9 mouse cellular contexts compared by ENCODE assay signal in genomic region chr15:78826213-78827204, GRCm38 (mm10). TPM values are rescaled to one million over a fixed set of nuclear protein-coding genes. Genes with fewer than 3 reads are reported as not detected.
A peak's percentile ranks its signal among the peaks of the same experiment; 100 is the strongest.
DNase-seq lines count a peak whose midpoint lies in the region; ATAC-seq and TF ChIP-seq lines count a peak whose summit lies in the region.
"Had no signal": no experiment of that assay in that cellular context is flagged by ENCODE, and none has a peak within 500 bp of the region (broad histone marks: within the 10 kb centered on the region; RNA-seq: fewer than 3 reads in every experiment).

No protein-coding gene starts in this region.

- H3K27me3 ChIP-seq in intestine, embryonic 15.5 days (replicated peaks): no peaks in the 10 kb centered on the region; the same call in 1 of the 2 replicates
- H3K27me3 ChIP-seq in limb, embryonic 14.5 days (ENCODE audit: control insufficient read depth, insufficient read depth, low read length): no peaks in the 10 kb centered on the region
- H3K27me3 ChIP-seq in midbrain, postnatal 0 days (ENCODE audit: insufficient read depth, low read length): peaks cover 3% of the 10 kb centered on the region; the same call in 1 of the 2 replicates

- no peak overlapping the region for H3K27ac ChIP-seq in intestine, embryonic 15.5 days
- H3K27ac ChIP-seq in limb, embryonic 14.5 days (replicated peaks; ENCODE audit: low read depth, low read length): no peak overlapping the region
- H3K27ac ChIP-seq in midbrain, postnatal 0 days (ENCODE audit: low read depth, low read length): no peak overlapping the region

- peak; percentile 89 for TF ChIP-seq CTCF in midbrain, postnatal 0 days (IDR thresholded peaks at IDR 0.05)

- DNase-seq in 3T3-L1 (ENCODE audit: low read depth, low spot score) (peak; percentile 85), R1 (ENCODE audit: low read depth, low spot score) (peak; percentile 86)
- peak; percentile 75 for DNase-seq in gastrocnemius, postnatal 14 days
- DNase-seq in limb, embryonic 14.5 days (ENCODE audit: low spot score): peak; percentile 91
- peak; percentile 90 for DNase-seq in midbrain, postnatal 0 days (ENCODE audit: low spot score)
- peak; percentile 84 for DNase-seq in testis, postnatal 10 days (ENCODE audit: low spot score)

- peak; percentile 89 for ATAC-seq in common myeloid progenitor, adult 5-6 weeks (replicated peaks; ENCODE audit: low read depth, poor library complexity, severe bottlenecking)
- ATAC-seq in intestine, embryonic 15.5 days: peak; percentile 72
- ATAC-seq in limb, embryonic 14.5 days (ENCODE audit: low FRiP score, low read depth): peak; percentile 58; the same call in 1 of the 2 replicates
- no peak for ATAC-seq in midbrain, postnatal 0 days (ENCODE audit: low FRiP score)

- intact Hi-C loops in gastrocnemius, postnatal 14 days (cut with DNase I; ENCODE audit: low total_unique reads): loop anchor here (2.0 to 5.0 kb wide), 2 partner anchors 22 to 41 kb away; no protein-coding TSS in a partner anchor

- WGBS in intestine, embryonic 15.5 days: 23% methylated on average over 28 of the region's 28 CpGs
- 25% methylated on average over 28 of the region's 28 CpGs for WGBS in limb, embryonic 14.5 days
- WGBS in midbrain, postnatal 0 days: 21% methylated on average over 28 of the region's 28 CpGs

- peaks cover 19% of the 10 kb centered on the region for H3K4me1 ChIP-seq in intestine, embryonic 15.5 days (replicated peaks)
- peaks cover 8% of the 10 kb centered on the region; the same call in 1 of the 2 replicates for H3K4me1 ChIP-seq in limb, embryonic 14.5 days (ENCODE audit: control insufficient read depth, insufficient read depth, low read length)
- H3K4me1 ChIP-seq in midbrain, postnatal 0 days (ENCODE audit: insufficient read depth, low read length): 0 out of 2 replicates have a peak, but pooled peaks cover 6% of the 10 kb centered on the region

- no peak for TF ChIP-seq POLR2A in limb, embryonic 14.5 days (IDR thresholded peaks at IDR 0.05; ENCODE audit: borderline replicate concordance, extremely low read depth, insufficient read depth, insufficient read length)

- H3K4me2 ChIP-seq in intestine, embryonic 15.5 days (replicated peaks): no peak overlapping the region
- no peak overlapping the region for H3K4me2 ChIP-seq in limb, embryonic 14.5 days (replicated peaks; ENCODE audit: low read depth, low read length, severe bottlenecking)
- 0 out of 2 replicates have a peak overlapping the region, but pooled peaks have one; percentile 12 for H3K4me2 ChIP-seq in midbrain, postnatal 0 days (ENCODE audit: low read depth, low read length, poor library complexity, severe bottlenecking)

- no peaks in the 10 kb centered on the region for H3K36me3 ChIP-seq in intestine, embryonic 15.5 days
- H3K36me3 ChIP-seq in limb, embryonic 14.5 days (ENCODE audit: control insufficient read depth, insufficient read depth, low read length): no peaks in the 10 kb centered on the region
- no peaks in the 10 kb centered on the region for H3K36me3 ChIP-seq in midbrain, postnatal 0 days (ENCODE audit: insufficient read depth, low read length)

- H3K9ac ChIP-seq in intestine, embryonic 15.5 days: no peak overlapping the region
- H3K9ac ChIP-seq in limb, embryonic 14.5 days (ENCODE audit: low read depth, low read length, severe bottlenecking): no peak overlapping the region
- H3K9ac ChIP-seq in midbrain, postnatal 0 days (replicated peaks; ENCODE audit: low read length, poor library complexity, severe bottlenecking): no peak overlapping the region

- no peak overlapping the region for H3K4me3 ChIP-seq in intestine, embryonic 15.5 days (replicated peaks)
- no peak overlapping the region for H3K4me3 ChIP-seq in limb, embryonic 14.5 days (replicated peaks; ENCODE audit: low read length)
- H3K4me3 ChIP-seq in midbrain, postnatal 0 days (ENCODE audit: low read depth, low read length): no peak overlapping the region
- H3K4me3 ChIP-seq: erythroblast, embryonic 14.5 days had no signal

- no peaks in the 10 kb centered on the region for H3K9me3 ChIP-seq in intestine, embryonic 15.5 days
- H3K9me3 ChIP-seq in limb, embryonic 14.5 days (ENCODE audit: control insufficient read depth, low read length): no peaks in the 10 kb centered on the region
- H3K9me3 ChIP-seq in midbrain, postnatal 0 days (ENCODE audit: low read length): no peaks in the 10 kb centered on the region

RNA-seq across cellular contexts. Expression of gene Cdc42ep1, which starts 15.9 kb away (rescaled TPM):
- not detected in 2 replicates for total RNA-seq in common myeloid progenitor, adult 5-6 weeks (2017)
- 10 to 100 TPM; 22.7 to 23.6 TPM for total RNA-seq in gastrocnemius, postnatal 14 days (2021)
- 44.0 and 47.5 TPM in 2 replicates for polyA plus RNA-seq in intestine, embryonic 15.5 days (2015; fragmentation: Nextera tagmentation; extraction: Ambion mirVana)
- 25.2 and 34.3 TPM in 2 replicates for polyA plus RNA-seq in limb, embryonic 14.5 days (2012; rRNA removed)
- polyA plus RNA-seq in limb, embryonic 14.5 days (2014; fragmentation: Nextera tagmentation; extraction: Ambion mirVana): 23.1 and 24.3 TPM in 2 replicates
- total RNA-seq in midbrain, postnatal 0 days (2014; rRNA removed): 14.1 and 14.9 TPM in 2 replicates
- 14.8 and 14.9 TPM in 2 replicates for polyA plus RNA-seq in midbrain, postnatal 0 days (2015; fragmentation: Nextera tagmentation; extraction: Ambion mirVana)

RNA-seq across cellular contexts. Expression of gene Card10, which starts 23.7 kb away (rescaled TPM):
- total RNA-seq in common myeloid progenitor, adult 5-6 weeks (2017): not detected in 2 replicates
- total RNA-seq in gastrocnemius, postnatal 14 days (2021): 1 to 10 TPM; 9.6 to 9.7 TPM
- polyA plus RNA-seq in intestine, embryonic 15.5 days (2015; fragmentation: Nextera tagmentation; extraction: Ambion mirVana): 6.9 and 7.3 TPM in 2 replicates
- 9.0 and 12.4 TPM in 2 replicates for polyA plus RNA-seq in limb, embryonic 14.5 days (2012; rRNA removed)
- polyA plus RNA-seq in limb, embryonic 14.5 days (2014; fragmentation: Nextera tagmentation; extraction: Ambion mirVana): 4.4 and 5.1 TPM in 2 replicates
- 0.71 and 1.6 TPM in 2 replicates for total RNA-seq in midbrain, postnatal 0 days (2014; rRNA removed)
- 2.2 and 2.5 TPM in 2 replicates for polyA plus RNA-seq in midbrain, postnatal 0 days (2015; fragmentation: Nextera tagmentation; extraction: Ambion mirVana)

RNA-seq across cellular contexts. Expression of gene Lgals2, which starts 28.8 kb away (rescaled TPM):
- total RNA-seq in common myeloid progenitor, adult 5-6 weeks (2017): not detected in 2 replicates
- not detected for total RNA-seq in gastrocnemius, postnatal 14 days (2021)
- polyA plus RNA-seq in intestine, embryonic 15.5 days (2015; fragmentation: Nextera tagmentation; extraction: Ambion mirVana): 1,110 and 1,149 TPM in 2 replicates
- polyA plus RNA-seq in limb, embryonic 14.5 days (2012; rRNA removed): 0.65 and 0.72 TPM in 2 replicates
- polyA plus RNA-seq in limb, embryonic 14.5 days (2014; fragmentation: Nextera tagmentation; extraction: Ambion mirVana): 0.58 TPM in 1 of 2 replicates, not detected in the other
- total RNA-seq in midbrain, postnatal 0 days (2014; rRNA removed): not detected in 2 replicates
- polyA plus RNA-seq in midbrain, postnatal 0 days (2015; fragmentation: Nextera tagmentation; extraction: Ambion mirVana): not detected in 2 replicates
- polyA plus RNA-seq: erythroblast, embryonic 14.5 days had no signal

RNA-seq across cellular contexts. Expression of gene Gga1, which starts 50.5 kb away (rescaled TPM):
- total RNA-seq in common myeloid progenitor, adult 5-6 weeks (2017): 9.3 and 19.5 TPM in 2 replicates
- total RNA-seq in gastrocnemius, postnatal 14 days (2021): 10 to 100 TPM; 28.0 to 28.2 TPM
- 47.6 and 51.7 TPM in 2 replicates for polyA plus RNA-seq in intestine, embryonic 15.5 days (2015; fragmentation: Nextera tagmentation; extraction: Ambion mirVana)
- 60.6 and 80.6 TPM in 2 replicates for polyA plus RNA-seq in limb, embryonic 14.5 days (2012; rRNA removed)
- 43.6 and 45.0 TPM in 2 replicates for polyA plus RNA-seq in limb, embryonic 14.5 days (2014; fragmentation: Nextera tagmentation; extraction: Ambion mirVana)
- total RNA-seq in midbrain, postnatal 0 days (2014; rRNA removed): 37.0 and 42.8 TPM in 2 replicates
- 42.4 and 43.4 TPM in 2 replicates for polyA plus RNA-seq in midbrain, postnatal 0 days (2015; fragmentation: Nextera tagmentation; extraction: Ambion mirVana)

RNA-seq across cellular contexts. Expression of gene Mfng, which starts 53.2 kb away (rescaled TPM):
- 9.2 and 13.6 TPM in 2 replicates for total RNA-seq in common myeloid progenitor, adult 5-6 weeks (2017)
- total RNA-seq in gastrocnemius, postnatal 14 days (2021): 1 to 10 TPM; 5.6 to 7.1 TPM
- 19.7 and 20.4 TPM in 2 replicates for polyA plus RNA-seq in intestine, embryonic 15.5 days (2015; fragmentation: Nextera tagmentation; extraction: Ambion mirVana)
- 13.9 and 17.3 TPM in 2 replicates for polyA plus RNA-seq in limb, embryonic 14.5 days (2012; rRNA removed)
- 10.1 and 11.7 TPM in 2 replicates for polyA plus RNA-seq in limb, embryonic 14.5 days (2014; fragmentation: Nextera tagmentation; extraction: Ambion mirVana)
- total RNA-seq in midbrain, postnatal 0 days (2014; rRNA removed): 4.6 and 6.9 TPM in 2 replicates
- 7.6 and 8.1 TPM in 2 replicates for polyA plus RNA-seq in midbrain, postnatal 0 days (2015; fragmentation: Nextera tagmentation; extraction: Ambion mirVana)

Comparison
In these comparisons a context has a peak if more than half of its experiments do, and no peak if none do; other contexts are left out.
1. RNA of gene Cdc42ep1, which starts 15.9 kb away (total RNA-seq): 22.7 to 23.6 TPM in gastrocnemius, postnatal 14 days and 14.1 to 14.9 TPM in midbrain, postnatal 0 days; not detected in common myeloid progenitor, adult 5-6 weeks; every median in the first group is over 10 times any median in the second.
2. Peak in every context shown above with its lines, with median percentiles within 50 percentile points of each other: DNase-seq.